Mouse (Mus musculus): ENCODE measurements at regions not wholly inside any gene's neighbourhood (a gene's known extent, or its start where the extent isn't known, plus 50 kb on each side); places are given as distances from the start of the nearest gene placed in this dataset.
A peak's percentile ranks its signal among the peaks of the same experiment; 100 is the strongest.

- no peak for ATAC-seq (ENCODE audit: insufficient number of reproducible peaks, insufficient read depth, low FRiP score, low TSS enrichment)
- Histone ChIP-seq H3K9me3 (no peaks in the 10 kb centered on the region), H3K4me1 (no peaks in the 10 kb centered on the region), H3K27me3 (no peaks in the 10 kb centered on the region), H3K4me2 (replicated peaks) (no peak overlapping the region), H3K36me3 (no peaks in the 10 kb centered on the region), H3K4me3 (no peak overlapping the region), H3K27ac (no peak overlapping the region), H3K9ac (no peak overlapping the region)
- 84% methylated on average over 2 of the region's 2 CpGs for WGBS
Measured at GRCm38 (mm10) chr6:98754487-98754886, 411.9 kb upstream of the Gm765 start.

DNA sequence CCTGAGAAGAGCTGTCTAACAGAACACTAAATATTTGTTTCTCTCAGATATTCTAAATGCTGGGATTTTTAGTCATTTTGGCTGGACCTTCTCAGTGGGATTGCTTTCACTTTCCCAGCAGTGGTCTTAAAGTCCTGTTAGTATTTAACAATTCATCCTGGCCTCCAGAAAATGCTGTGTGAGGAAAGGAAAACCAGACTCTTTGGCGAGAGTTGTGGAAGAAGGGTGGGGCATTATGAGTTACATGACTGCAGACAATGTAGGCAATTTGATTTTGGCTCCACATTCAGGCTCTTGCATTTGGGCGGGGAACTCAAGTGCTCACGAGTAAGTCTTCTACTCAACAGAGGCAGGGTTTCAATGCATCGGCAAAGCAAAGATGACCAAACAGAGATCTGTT is 406.1 kb upstream of the Gm765 start:
- Histone ChIP-seq H3K4me2 (replicated peaks) (no peak overlapping the region), H3K4me1 (no peaks in the 10 kb centered on the region; the same call in 1 of the 2 replicates), H3K36me3 (no peaks in the 10 kb centered on the region), H3K9ac (no peak overlapping the region), H3K27ac (no peak overlapping the region), H3K27me3 (no peaks in the 10 kb centered on the region), H3K4me3 (no peak overlapping the region), H3K9me3 (no peaks in the 10 kb centered on the region)
- 86% methylated on average over 4 of the region's 4 CpGs for WGBS
- ATAC-seq (ENCODE audit: insufficient number of reproducible peaks, insufficient read depth, low FRiP score, low TSS enrichment): no peak

DNA sequence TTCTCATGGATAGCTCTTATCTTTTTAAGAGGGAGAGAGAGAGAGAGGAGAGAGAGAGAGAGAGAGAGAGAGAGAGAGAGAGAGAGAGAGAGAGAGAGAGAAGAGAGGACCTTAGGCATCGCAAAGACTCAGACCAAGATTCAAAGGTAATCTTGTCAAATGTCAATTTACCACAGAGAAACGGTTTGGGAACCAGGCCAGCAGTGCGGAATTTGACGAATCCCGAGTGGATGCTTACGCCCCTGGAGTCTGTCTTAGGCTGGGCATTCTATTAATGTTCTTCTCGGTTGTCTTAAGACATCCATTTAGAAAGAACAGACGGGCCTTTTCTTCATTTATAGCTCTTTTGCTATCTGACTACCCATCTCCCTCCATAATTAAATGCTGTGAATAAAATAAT is 404.4 kb upstream of the Gm765 start:
- Histone ChIP-seq H3K27ac (no peak overlapping the region), H3K9ac (no peak overlapping the region), H3K4me2 (replicated peaks) (no peak overlapping the region), H3K4me3 (no peak overlapping the region), H3K27me3 (no peaks in the 10 kb centered on the region), H3K9me3 (no peaks in the 10 kb centered on the region), H3K4me1 (no peaks in the 10 kb centered on the region; the same call in 1 of the 2 replicates), H3K36me3 (no peaks in the 10 kb centered on the region)
- no peak for ATAC-seq (ENCODE audit: insufficient number of reproducible peaks, insufficient read depth, low FRiP score, low TSS enrichment)
- 64% methylated on average over 8 of the region's 8 CpGs for WGBS

DNA sequence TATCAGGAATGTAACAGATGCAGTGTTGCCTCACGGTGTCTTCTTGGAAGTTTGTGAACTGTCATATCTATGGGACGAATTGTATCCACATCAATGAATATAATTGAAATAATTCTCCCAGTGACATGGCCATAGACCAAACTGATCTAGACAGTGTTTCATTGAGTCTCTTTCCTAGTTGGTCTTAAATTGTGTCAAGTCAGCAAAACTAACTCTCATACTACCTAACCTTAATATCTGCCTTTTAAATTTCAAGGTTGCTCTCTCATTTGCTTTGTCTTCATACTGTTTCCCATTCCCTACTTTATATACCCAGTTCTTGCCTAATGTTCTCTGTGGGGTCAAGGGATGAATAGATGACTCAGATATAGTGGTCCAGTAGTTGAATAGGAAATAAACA is 397.9 kb upstream of the Gm765 start:
- Histone ChIP-seq H3K4me3 (no peak overlapping the region), H3K4me1 (no peaks in the 10 kb centered on the region), H3K27me3 (no peaks in the 10 kb centered on the region), H3K27ac (no peak overlapping the region), H3K9me3 (no peaks in the 10 kb centered on the region), H3K9ac (no peak overlapping the region), H3K36me3 (no peaks in the 10 kb centered on the region), H3K4me2 (replicated peaks) (no peak overlapping the region)
- 94% methylated on average over 2 of the region's 2 CpGs for WGBS
- no peak for ATAC-seq (ENCODE audit: insufficient number of reproducible peaks, insufficient read depth, low FRiP score, low TSS enrichment)

DNA sequence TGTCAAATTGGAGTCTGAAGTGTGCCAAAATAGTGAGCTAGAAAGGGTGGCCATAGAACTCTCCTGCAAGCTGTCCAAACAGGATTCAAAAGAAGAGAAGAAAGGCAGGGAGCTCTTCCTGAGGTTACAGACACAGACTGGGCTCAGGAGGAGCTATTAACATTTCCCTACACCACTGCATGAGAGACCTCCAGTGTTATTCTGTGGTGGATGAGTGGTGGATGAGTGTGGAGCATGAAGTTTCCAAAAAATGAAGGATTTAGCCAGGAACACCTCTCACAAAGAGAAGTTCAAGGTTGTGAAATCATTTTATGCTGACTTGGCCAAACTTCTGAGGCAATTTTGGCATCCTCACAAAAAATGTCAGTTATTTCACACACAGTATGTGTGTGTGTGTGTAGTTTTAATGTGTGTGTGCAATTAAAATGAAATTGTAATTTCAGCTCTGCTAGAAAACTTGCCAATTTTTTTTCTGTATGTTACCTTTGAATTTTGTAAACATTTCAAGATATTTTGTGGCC is 388.5 kb upstream of the Gm765 start:
- ATAC-seq (ENCODE audit: insufficient number of reproducible peaks, insufficient read depth, low FRiP score, low TSS enrichment): no peak
- no peaks in the 10 kb centered on the region for H3K9me3 ChIP-seq
- no peak overlapping the region for H3K4me3 ChIP-seq
- H3K36me3 ChIP-seq: no peaks in the 10 kb centered on the region
- H3K27me3 ChIP-seq: no peaks in the 10 kb centered on the region
- H3K4me1 ChIP-seq: no peaks in the 10 kb centered on the region
- no peak overlapping the region for H3K4me2 ChIP-seq (replicated peaks)
- H3K9ac ChIP-seq: no peak overlapping the region
- H3K27ac ChIP-seq: no peak overlapping the region

DNA sequence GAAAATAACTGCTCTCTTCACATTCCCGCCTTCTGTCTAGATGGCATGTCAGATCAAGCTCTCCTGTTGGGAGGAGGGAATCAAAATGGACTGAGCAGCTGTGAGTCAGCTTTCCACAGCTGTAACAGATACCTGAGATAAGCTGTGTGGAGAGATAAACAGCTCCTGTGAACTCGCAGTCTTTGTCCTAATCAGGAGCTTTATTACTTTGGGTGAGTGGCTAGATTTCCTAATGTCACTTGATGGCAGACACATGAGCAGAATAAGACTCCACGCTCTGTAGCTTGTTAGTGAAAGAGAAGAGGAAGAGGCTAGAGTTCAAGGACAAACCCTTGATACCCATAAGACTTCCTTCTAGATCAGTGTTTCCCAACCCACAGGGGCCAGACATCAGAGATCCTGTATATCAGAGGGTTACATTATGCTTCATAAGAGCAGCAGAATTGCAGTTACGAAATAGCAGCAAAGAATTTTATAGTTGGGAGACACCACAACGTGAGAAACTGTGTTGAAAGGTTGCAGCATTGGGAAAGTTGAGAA is 384.1 kb upstream of the Gm765 start:
- H3K4me1 ChIP-seq: no peaks in the 10 kb centered on the region
- 79% methylated on average over 5 of the region's 5 CpGs for WGBS
- no peak overlapping the region for H3K4me3 ChIP-seq
- H3K9me3 ChIP-seq: no peaks in the 10 kb centered on the region
- no peaks in the 10 kb centered on the region for H3K27me3 ChIP-seq
- no peak overlapping the region for H3K4me2 ChIP-seq (replicated peaks)
- H3K27ac ChIP-seq: no peak overlapping the region
- ATAC-seq (ENCODE audit: insufficient number of reproducible peaks, insufficient read depth, low FRiP score, low TSS enrichment): no peak
- no peak overlapping the region for H3K9ac ChIP-seq
- H3K36me3 ChIP-seq: no peaks in the 10 kb centered on the region

GRCm38 (mm10) chr6:98704887-98705622 is 362.5 kb upstream of the Gm765 start:
- H3K27ac ChIP-seq: 0 out of 2 replicates have a peak overlapping the region, but pooled peaks have one; percentile 2

GRCm38 (mm10) chr6:98697571-98697970 is 355.0 kb upstream of the Gm765 start:
- no peak for ATAC-seq (ENCODE audit: insufficient number of reproducible peaks, insufficient read depth, low FRiP score, low TSS enrichment)
- Histone ChIP-seq H3K9me3 (no peaks in the 10 kb centered on the region), H3K4me2 (replicated peaks) (no peak overlapping the region), H3K27me3 (no peaks in the 10 kb centered on the region), H3K27ac (no peak overlapping the region), H3K4me1 (peaks cover 14% of the 10 kb centered on the region; the same call in 1 of the 2 replicates), H3K9ac (no peak overlapping the region), H3K36me3 (no peaks in the 10 kb centered on the region), H3K4me3 (no peak overlapping the region)
- WGBS: 66% methylated on average over 7 of the region's 7 CpGs

More at GRCm38 (mm10) chr6:98704887-98705622, 362.5 kb upstream of the Gm765 start:
- H3K4me1 ChIP-seq: no peaks in the 10 kb centered on the region
- no peak for ATAC-seq (ENCODE audit: insufficient number of reproducible peaks, insufficient read depth, low FRiP score, low TSS enrichment)
- WGBS: 54% methylated on average over 14 of the region's 14 CpGs
- no peaks in the 10 kb centered on the region for H3K36me3 ChIP-seq
- H3K4me2 ChIP-seq (replicated peaks): no peak overlapping the region
- no peaks in the 10 kb centered on the region for H3K9me3 ChIP-seq
- H3K4me3 ChIP-seq: no peak overlapping the region
- no peaks in the 10 kb centered on the region for H3K27me3 ChIP-seq
- no peak overlapping the region for H3K9ac ChIP-seq

GRCm38 (mm10) chr6:98693411-98693810 is 350.9 kb upstream of the Gm765 start:
- no peak overlapping the region for H3K4me3 ChIP-seq
- no peaks in the 10 kb centered on the region for H3K27me3 ChIP-seq
- no peaks in the 10 kb centered on the region for H3K9me3 ChIP-seq
- H3K4me2 ChIP-seq (replicated peaks): peak overlapping the region; percentile 22
- no peaks in the 10 kb centered on the region for H3K36me3 ChIP-seq
- no peak for ATAC-seq (ENCODE audit: insufficient number of reproducible peaks, insufficient read depth, low FRiP score, low TSS enrichment)
- H3K4me1 ChIP-seq: peaks cover 26% of the 10 kb centered on the region
- H3K27ac ChIP-seq: no peak overlapping the region
- WGBS: 23% methylated on average over 8 of the region's 8 CpGs
- no peak overlapping the region for H3K9ac ChIP-seq

DNA sequence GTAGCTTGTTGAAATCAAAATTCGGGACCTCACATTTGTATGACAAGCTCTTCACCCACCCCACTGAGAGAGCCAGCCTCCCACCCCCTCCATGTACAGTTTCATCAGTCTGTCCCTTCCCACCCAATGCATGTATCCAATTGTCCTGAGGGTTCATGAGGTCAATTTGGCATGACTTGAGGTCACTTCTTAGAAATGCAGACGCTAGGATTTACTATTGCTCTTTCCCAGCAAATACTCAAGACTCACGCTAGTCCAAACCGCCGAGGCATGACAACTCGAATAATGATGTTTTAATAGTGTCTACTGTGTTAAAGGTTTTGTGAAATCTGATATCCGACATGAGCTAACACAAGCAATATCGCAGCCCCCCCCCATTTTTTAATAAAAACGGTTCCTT is 347.6 kb upstream of the Gm765 start:
- H3K27me3 ChIP-seq: no peaks in the 10 kb centered on the region
- 20% methylated on average over 9 of the region's 9 CpGs for WGBS
- no peaks in the 10 kb centered on the region for H3K9me3 ChIP-seq
- no peak overlapping the region for H3K27ac ChIP-seq
- H3K4me3 ChIP-seq: no peak overlapping the region
- H3K4me1 ChIP-seq: peaks cover 26% of the 10 kb centered on the region
- H3K4me2 ChIP-seq (replicated peaks): no peak overlapping the region
- no peaks in the 10 kb centered on the region for H3K36me3 ChIP-seq
- ATAC-seq (ENCODE audit: insufficient number of reproducible peaks, insufficient read depth, low FRiP score, low TSS enrichment): no peak
- H3K9ac ChIP-seq: no peak overlapping the region

DNA sequence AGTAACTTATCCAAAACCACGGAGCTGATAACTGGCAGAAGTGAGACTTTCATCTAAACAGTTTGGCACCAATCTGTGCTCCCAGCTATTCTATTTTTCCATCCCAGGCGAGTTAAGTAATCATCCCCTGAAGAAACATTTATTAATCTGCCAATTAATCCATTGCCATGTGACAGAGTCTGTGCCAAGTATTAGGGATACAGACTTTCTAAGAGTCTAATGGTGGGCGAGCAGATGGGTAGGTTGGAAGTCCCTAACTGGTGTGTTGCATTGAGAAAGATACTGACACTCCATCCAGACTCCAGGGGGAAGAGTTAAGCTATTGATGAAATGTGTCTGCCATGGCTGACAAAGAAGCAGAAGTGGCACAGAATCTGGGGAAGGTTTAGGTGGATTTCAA is 346.8 kb upstream of the Gm765 start:
- H3K27me3 ChIP-seq: no peaks in the 10 kb centered on the region
- H3K36me3 ChIP-seq: no peaks in the 10 kb centered on the region
- peaks cover 24% of the 10 kb centered on the region for H3K4me1 ChIP-seq
- no peak overlapping the region for H3K9ac ChIP-seq
- WGBS: 82% methylated on average over 3 of the region's 3 CpGs
- no peak for ATAC-seq (ENCODE audit: insufficient number of reproducible peaks, insufficient read depth, low FRiP score, low TSS enrichment)
- no peak overlapping the region for H3K4me3 ChIP-seq
- no peak overlapping the region for H3K27ac ChIP-seq
- no peak overlapping the region for H3K4me2 ChIP-seq (replicated peaks)
- H3K9me3 ChIP-seq: no peaks in the 10 kb centered on the region

- Histone ChIP-seq H3K4me2 (replicated peaks) (no peak overlapping the region), H3K4me3 (no peak overlapping the region), H3K4me1 (peaks cover 17% of the 10 kb centered on the region), H3K9me3 (no peaks in the 10 kb centered on the region), H3K9ac (no peak overlapping the region), H3K27me3 (no peaks in the 10 kb centered on the region), H3K27ac (no peak overlapping the region), H3K36me3 (no peaks in the 10 kb centered on the region)
- ATAC-seq (ENCODE audit: insufficient number of reproducible peaks, insufficient read depth, low FRiP score, low TSS enrichment): no peak
- 87% methylated on average over 2 of the region's 2 CpGs for whole genome bisulfite sequencing
Measured at GRCm38 (mm10) chr6:98688624-98689023, 346.1 kb upstream of the Gm765 start.

All from embryonic facial prominence, embryonic 12.5 days (tissue).